Mouse (Mus musculus) adrenal gland, adult 10 weeks (tissue): ENCODE data around the gene Cntln. TPM values are rescaled to one million over a fixed set of nuclear protein-coding genes. Genes with fewer than 3 reads are reported as not detected.

ENCODE experiments used
- polyA plus RNA-seq: library from polyadenylated mRNA; stranded (reverse); fragments of 350-450 nt; fragmentation: Illumina TruSeq; extraction: RNeasy Lipid Tissue Mini Kit (QIAGEN cat#74804); gene quantifications from one replicate; pipeline ENCODE4 v1.2.3, GENCODE M21; 2014; ENCODE audit warnings: low read depth, low replicate concordance

Cntln gene
- polyA plus RNA-seq: 44.7 TPM

DNA sequence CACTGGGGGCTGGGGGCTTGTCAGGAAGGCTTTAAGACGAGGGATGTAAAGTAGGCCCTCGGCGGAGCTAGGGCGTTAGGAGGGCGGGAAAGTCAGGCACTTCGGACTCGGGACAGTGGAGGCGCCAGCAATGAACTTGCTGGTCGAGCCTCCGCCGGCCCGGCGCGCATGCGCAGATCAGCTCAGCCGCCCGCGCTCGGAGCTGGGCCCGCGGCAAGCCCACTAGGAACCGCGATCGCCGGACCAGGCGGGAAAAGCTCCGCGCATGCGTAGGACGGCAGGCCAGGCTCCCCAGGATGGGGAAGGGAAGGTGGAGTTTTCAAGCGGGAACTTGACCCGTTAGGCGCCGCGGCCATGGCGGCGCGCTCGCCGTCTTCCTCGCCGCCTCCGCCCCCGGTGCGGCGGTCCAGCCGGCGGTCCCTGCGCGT is at the start of gene Cntln:
TSS of gene Cntln (plus strand) at position 199 of the 428 bp plus-strand sequence.

Other genes starting within 250 kb of the Cntln start
- gene Bnc2, start 209.0 kb upstream of the Cntln start, polyA plus RNA-seq: 1.7 TPM